Mouse (Mus musculus): ENCODE data around the gene Pik3r4. TPM values are rescaled to one million over a fixed set of nuclear protein-coding genes. Genes with fewer than 3 reads are reported as not detected.

Gene Pik3r4
- polyA plus RNA-seq, 1 experiment from 2014 or later = 20.9 TPM

DNA sequence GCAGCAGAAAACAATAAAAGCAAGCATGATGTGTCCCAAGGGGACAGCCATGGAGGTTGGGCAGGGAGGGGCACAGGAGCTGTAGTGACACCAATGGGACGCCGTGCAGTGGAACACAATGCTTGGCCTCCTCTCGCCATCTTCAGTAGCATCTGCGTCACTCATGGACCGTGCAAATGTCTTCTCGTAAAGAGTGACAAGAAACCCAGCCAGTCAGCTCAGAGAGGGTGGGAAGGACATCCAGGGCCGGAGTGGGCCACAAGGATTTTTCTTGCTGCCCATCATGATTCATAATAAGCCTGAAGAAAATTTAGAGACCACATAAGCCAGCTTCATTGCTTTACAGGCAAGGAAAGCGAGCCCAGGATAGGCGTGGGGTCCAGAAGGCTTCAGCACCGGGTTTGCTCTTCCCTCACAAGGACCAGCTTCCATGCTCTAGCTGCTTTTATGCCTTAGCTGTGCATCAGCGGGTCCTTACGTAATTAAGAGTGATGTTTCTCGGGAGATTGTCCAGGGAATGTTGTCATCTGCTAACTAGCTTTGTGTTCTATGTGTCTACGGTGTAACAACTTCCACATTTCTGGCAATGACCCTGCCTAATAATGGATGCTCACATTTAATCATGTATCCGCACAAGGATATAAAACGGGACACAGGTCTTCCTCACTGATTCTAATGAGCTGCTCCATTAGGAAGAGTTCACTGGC, 61.6 kb downstream of the Pik3r4 start:
- DNase-seq (no peak), ATAC-seq (ENCODE audit: low FRiP score, low TSS enrichment) (no peak)
- no peaks in the 10 kb centered on the region for H3K4me1 ChIP-seq (ENCODE audit: control insufficient read depth, insufficient read depth, low read length)
- H3K27me3 ChIP-seq (ENCODE audit: control insufficient read depth, insufficient read depth, low read length) = no peaks in the 10 kb centered on the region
- no peak overlapping the region for H3K4me2 ChIP-seq (ENCODE audit: low read length)
- H3K9me3 ChIP-seq (ENCODE audit: control insufficient read depth, low read length) = no peaks in the 10 kb centered on the region
- H3K4me3 ChIP-seq (replicated peaks; ENCODE audit: low read depth, low read length) = no peak overlapping the region
- WGBS = 85% methylated on average over 16 of the region's 16 CpGs
- H3K9ac ChIP-seq (replicated peaks; ENCODE audit: low read length) = no peak overlapping the region
- no peaks in the 10 kb centered on the region for H3K36me3 ChIP-seq (ENCODE audit: control insufficient read depth, insufficient read depth, low read length)
- H3K27ac ChIP-seq (replicated peaks; ENCODE audit: low read depth, low read length) = no peak overlapping the region

DNA sequence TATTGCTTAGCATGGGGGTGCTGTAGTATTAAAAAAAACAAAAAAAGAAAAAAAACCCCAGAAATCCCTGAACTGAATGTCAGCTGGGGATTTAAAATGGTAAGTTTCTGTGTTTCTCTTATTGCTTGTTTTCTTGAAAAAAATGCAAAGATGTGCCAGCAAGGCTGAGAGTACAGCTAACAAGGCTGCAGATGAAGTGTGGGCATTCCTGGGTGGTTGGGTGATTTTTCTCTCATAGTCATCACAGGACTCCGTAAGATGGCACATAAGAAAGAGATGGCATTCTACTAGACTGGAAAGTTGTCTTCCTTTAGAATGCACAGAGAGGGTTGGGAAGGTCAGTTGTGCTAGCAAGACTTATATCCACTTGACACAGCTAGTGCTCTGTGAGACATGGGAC, 62.2 kb downstream of the Pik3r4 start:
- no peak overlapping the region for H3K4me2 ChIP-seq (ENCODE audit: low read length)
- no peak for ATAC-seq (ENCODE audit: low FRiP score, low TSS enrichment)
- no peaks in the 10 kb centered on the region for H3K4me1 ChIP-seq (ENCODE audit: control insufficient read depth, insufficient read depth, low read length)
- H3K9ac ChIP-seq (replicated peaks; ENCODE audit: low read length) = no peak overlapping the region
- H3K36me3 ChIP-seq (ENCODE audit: control insufficient read depth, insufficient read depth, low read length) = no peaks in the 10 kb centered on the region
- H3K9me3 ChIP-seq (ENCODE audit: control insufficient read depth, low read length) = no peaks in the 10 kb centered on the region
- 97% methylated on average over 1 of the region's 1 CpGs for WGBS
- no peak overlapping the region for H3K4me3 ChIP-seq (replicated peaks; ENCODE audit: low read depth, low read length)
- H3K27ac ChIP-seq (replicated peaks; ENCODE audit: low read depth, low read length) = no peak overlapping the region
- H3K27me3 ChIP-seq (ENCODE audit: control insufficient read depth, insufficient read depth, low read length) = no peaks in the 10 kb centered on the region
- no peak for DNase-seq

DNA sequence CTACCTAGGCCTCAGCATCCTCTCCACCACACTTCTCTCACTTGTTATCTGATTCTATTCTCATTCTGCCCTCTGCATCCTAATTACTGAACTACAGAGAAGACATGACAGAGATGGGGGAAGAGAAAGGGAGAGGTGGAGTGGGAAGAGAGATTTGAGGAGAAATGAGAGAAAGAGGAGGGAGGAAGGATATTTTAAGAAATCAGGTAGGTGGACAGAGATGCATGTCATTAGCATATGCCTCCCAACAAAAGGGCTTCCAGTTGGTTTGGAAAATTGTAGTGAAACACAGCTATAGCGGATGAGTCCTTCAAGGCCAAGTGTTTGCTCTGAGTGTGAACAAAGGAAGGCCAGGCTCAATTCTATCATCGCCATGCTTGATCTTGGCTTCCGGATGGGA, 69.3 kb downstream of the Pik3r4 start:
- Histone ChIP-seq H3K4me1 (ENCODE audit: control insufficient read depth, insufficient read depth, low read length) (no peaks in the 10 kb centered on the region), H3K9me3 (ENCODE audit: control insufficient read depth, low read length) (no peaks in the 10 kb centered on the region), H3K27ac (replicated peaks; ENCODE audit: low read depth, low read length) (no peak overlapping the region), H3K4me2 (ENCODE audit: low read length) (no peak overlapping the region), H3K36me3 (ENCODE audit: control insufficient read depth, insufficient read depth, low read length) (no peaks in the 10 kb centered on the region), H3K4me3 (replicated peaks; ENCODE audit: low read depth, low read length) (no peak overlapping the region), H3K9ac (replicated peaks; ENCODE audit: low read length) (no peak overlapping the region), H3K27me3 (ENCODE audit: control insufficient read depth, insufficient read depth, low read length) (no peaks in the 10 kb centered on the region)
- DNase-seq (no peak), ATAC-seq (ENCODE audit: low FRiP score, low TSS enrichment) (no peak)
- 91% methylated on average over 3 of the region's 3 CpGs for WGBS

DNA sequence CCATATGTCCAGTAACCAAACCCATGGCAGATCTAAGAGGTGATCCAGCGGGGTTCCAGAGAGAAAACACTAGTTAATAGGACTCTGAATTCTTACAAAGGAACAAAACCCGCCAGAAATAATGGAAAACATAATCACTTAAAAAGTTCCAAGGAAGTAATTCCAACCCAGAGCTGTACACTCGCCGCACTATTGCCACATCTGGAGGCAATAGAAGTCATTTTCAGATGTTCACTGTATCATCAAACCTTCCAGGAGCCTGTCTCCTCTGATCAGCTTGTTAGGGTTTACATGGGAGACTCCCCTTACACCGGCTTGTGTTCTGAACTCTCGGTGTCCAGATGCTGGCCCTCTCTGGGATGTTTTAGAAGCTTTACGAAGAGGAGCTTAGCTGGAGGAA, 76.6 kb downstream of the Pik3r4 start:
- Histone ChIP-seq H3K4me2 (ENCODE audit: low read length) (no peak overlapping the region), H3K27me3 (ENCODE audit: control insufficient read depth, insufficient read depth, low read length) (no peaks in the 10 kb centered on the region), H3K9me3 (ENCODE audit: control insufficient read depth, low read length) (no peaks in the 10 kb centered on the region), H3K4me1 (ENCODE audit: control insufficient read depth, insufficient read depth, low read length) (no peaks in the 10 kb centered on the region), H3K27ac (replicated peaks; ENCODE audit: low read depth, low read length) (no peak overlapping the region), H3K9ac (replicated peaks; ENCODE audit: low read length) (no peak overlapping the region), H3K4me3 (replicated peaks; ENCODE audit: low read depth, low read length) (no peak overlapping the region), H3K36me3 (ENCODE audit: control insufficient read depth, insufficient read depth, low read length) (no peaks in the 10 kb centered on the region)
- no peak for ATAC-seq (ENCODE audit: low FRiP score, low TSS enrichment)
- WGBS = 89% methylated on average over 7 of the region's 7 CpGs
- no peak for DNase-seq

DNA sequence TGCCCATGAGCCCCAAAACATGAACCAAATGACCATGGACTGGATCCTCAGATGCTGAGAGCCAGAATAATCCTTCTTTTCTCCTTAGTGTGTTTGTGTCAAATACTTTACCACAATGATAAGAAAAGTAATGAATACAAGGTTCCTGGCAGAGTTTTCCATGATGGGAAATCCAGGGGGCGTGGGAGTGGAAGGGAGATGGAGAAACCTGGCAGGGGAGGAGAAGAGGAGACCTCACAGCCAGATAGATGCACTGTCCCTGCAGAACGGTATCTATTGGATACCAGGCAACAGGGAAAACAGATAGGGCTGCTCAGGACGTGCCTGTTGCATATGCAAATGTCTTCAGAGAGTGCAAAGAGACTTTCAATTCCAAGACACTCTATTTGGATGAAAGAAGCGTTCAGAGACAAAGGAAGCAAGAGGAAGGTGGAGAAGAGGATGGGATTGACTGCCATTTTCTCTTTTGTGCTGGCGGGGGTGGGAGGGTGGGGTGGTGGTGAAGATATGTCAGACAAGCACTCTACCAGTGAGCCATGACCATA, 77.1 kb downstream of the Pik3r4 start:
- Histone ChIP-seq H3K4me3 (replicated peaks; ENCODE audit: low read depth, low read length) (no peak overlapping the region), H3K27ac (replicated peaks; ENCODE audit: low read depth, low read length) (no peak overlapping the region), H3K9me3 (ENCODE audit: control insufficient read depth, low read length) (no peaks in the 10 kb centered on the region), H3K27me3 (ENCODE audit: control insufficient read depth, insufficient read depth, low read length) (no peaks in the 10 kb centered on the region), H3K9ac (replicated peaks; ENCODE audit: low read length) (no peak overlapping the region), H3K4me1 (ENCODE audit: control insufficient read depth, insufficient read depth, low read length) (no peaks in the 10 kb centered on the region), H3K4me2 (ENCODE audit: low read length) (no peak overlapping the region), H3K36me3 (ENCODE audit: control insufficient read depth, insufficient read depth, low read length) (no peaks in the 10 kb centered on the region)
- DNase-seq (no peak), ATAC-seq (ENCODE audit: low FRiP score, low TSS enrichment) (no peak)
- WGBS = 35% methylated on average over 5 of the region's 5 CpGs

DNA sequence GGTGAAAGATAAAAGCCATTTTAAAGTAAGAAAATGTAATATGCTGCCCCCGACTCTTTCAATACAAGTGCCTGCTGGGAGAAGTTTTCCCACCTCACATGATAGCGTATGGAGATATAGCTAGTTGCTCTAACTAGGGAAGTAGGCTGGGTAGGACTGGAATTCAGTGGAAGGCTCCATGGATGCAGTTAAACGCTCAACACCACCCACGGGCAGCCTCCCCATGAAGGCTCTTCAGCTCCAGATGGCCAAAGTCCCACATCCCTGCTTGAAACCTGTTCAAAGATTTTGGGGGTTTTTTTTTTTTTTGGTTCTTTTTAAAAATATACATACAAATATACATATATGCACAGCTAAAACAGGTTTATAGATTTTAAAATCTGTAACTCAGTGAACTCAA, 77.7 kb downstream of the Pik3r4 start:
- no peak overlapping the region for H3K9ac ChIP-seq (replicated peaks; ENCODE audit: low read length)
- no peaks in the 10 kb centered on the region for H3K9me3 ChIP-seq (ENCODE audit: control insufficient read depth, low read length)
- no peak overlapping the region for H3K4me2 ChIP-seq (ENCODE audit: low read length)
- DNase-seq (no peak), ATAC-seq (ENCODE audit: low FRiP score, low TSS enrichment) (no peak)
- 89% methylated on average over 4 of the region's 4 CpGs for WGBS
- no peaks in the 10 kb centered on the region for H3K36me3 ChIP-seq (ENCODE audit: control insufficient read depth, insufficient read depth, low read length)
- H3K4me3 ChIP-seq (replicated peaks; ENCODE audit: low read depth, low read length) = no peak overlapping the region
- no peaks in the 10 kb centered on the region for H3K4me1 ChIP-seq (ENCODE audit: control insufficient read depth, insufficient read depth, low read length)
- no peak overlapping the region for H3K27ac ChIP-seq (replicated peaks; ENCODE audit: low read depth, low read length)
- no peaks in the 10 kb centered on the region for H3K27me3 ChIP-seq (ENCODE audit: control insufficient read depth, insufficient read depth, low read length)

DNA sequence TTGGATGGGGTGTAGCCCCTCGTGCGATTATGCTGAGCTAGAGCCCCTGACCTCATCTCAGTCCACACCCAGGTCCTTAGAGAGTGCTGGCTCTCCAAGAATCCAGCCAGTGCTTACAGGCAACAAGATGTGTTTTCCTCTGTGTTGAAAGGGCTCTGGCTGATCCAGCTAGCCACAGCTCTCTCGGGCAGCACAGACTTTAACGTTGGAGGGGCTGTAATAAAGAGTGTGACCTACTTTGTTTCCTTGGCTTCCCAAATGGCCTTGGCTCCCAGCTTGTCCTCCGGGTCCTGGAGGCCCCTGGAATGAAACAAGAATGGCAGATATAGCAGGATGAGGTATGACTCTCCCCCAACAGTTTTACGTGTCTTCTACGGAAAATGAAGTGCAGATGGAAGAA, 89.2 kb downstream of the Pik3r4 start:
- WGBS = 82% methylated on average over 7 of the region's 7 CpGs
- no peak overlapping the region for H3K4me3 ChIP-seq (replicated peaks; ENCODE audit: low read depth, low read length)

DNA sequence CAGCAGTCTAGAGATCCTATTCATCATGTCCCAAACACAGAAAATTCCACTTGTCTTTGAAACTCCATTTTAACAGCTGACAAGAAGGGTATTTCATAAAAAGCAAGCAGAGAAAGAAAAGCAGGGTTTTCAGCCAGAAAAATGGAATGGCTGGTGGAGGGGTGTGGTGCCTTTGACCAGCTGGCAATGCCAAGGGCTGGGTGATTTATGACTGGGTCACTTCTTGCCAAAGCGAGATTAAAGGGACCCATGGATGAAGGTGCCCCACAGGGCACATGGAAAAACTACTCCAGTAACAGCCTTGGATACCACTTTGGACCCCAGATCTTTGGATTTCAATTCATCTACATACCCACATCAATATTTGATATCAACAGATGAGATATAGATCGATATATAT, 91.9 kb downstream of the Pik3r4 start:
- Histone ChIP-seq H3K9ac (replicated peaks; ENCODE audit: low read length) (no peak overlapping the region), H3K4me3 (replicated peaks; ENCODE audit: low read depth, low read length) (no peak overlapping the region), H3K36me3 (ENCODE audit: control insufficient read depth, insufficient read depth, low read length) (no peaks in the 10 kb centered on the region), H3K27ac (replicated peaks; ENCODE audit: low read depth, low read length) (no peak overlapping the region), H3K27me3 (ENCODE audit: control insufficient read depth, insufficient read depth, low read length) (no peaks in the 10 kb centered on the region), H3K4me1 (ENCODE audit: control insufficient read depth, insufficient read depth, low read length) (no peaks in the 10 kb centered on the region), H3K9me3 (ENCODE audit: control insufficient read depth, low read length) (no peaks in the 10 kb centered on the region), H3K4me2 (ENCODE audit: low read length) (no peak overlapping the region)
- WGBS = 87% methylated on average over 2 of the region's 2 CpGs
- ATAC-seq (ENCODE audit: low FRiP score, low TSS enrichment) (no peak), DNase-seq (no peak)

More for the DNA sequence above, 89.2 kb downstream of the Pik3r4 start:
- ATAC-seq (ENCODE audit: low FRiP score, low TSS enrichment) (no peak), DNase-seq (no peak)
- Histone ChIP-seq H3K27ac (replicated peaks; ENCODE audit: low read depth, low read length) (no peak overlapping the region), H3K9me3 (ENCODE audit: control insufficient read depth, low read length) (no peaks in the 10 kb centered on the region), H3K4me1 (ENCODE audit: control insufficient read depth, insufficient read depth, low read length) (no peaks in the 10 kb centered on the region), H3K9ac (replicated peaks; ENCODE audit: low read length) (no peak overlapping the region), H3K4me2 (ENCODE audit: low read length) (no peak overlapping the region), H3K27me3 (ENCODE audit: control insufficient read depth, insufficient read depth, low read length) (no peaks in the 10 kb centered on the region), H3K36me3 (ENCODE audit: control insufficient read depth, insufficient read depth, low read length) (no peaks in the 10 kb centered on the region)

DNA sequence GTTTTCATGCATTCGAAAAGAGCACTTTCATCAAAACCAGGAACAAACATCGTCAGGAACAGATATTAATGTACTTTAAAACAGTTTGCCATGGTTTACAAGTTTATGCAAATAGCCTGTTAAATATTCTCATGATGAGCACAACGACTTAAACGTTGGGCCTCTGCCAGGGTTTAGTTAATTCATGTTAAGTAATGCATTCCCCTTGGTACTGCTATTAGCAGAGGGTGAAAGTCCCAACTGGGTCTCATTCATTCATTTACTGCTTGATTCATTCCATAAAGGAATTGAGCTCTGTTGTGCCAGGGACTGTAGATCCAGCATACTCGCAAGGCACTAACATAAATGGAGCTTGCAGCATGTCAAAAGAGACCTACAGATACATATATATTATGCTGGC, 92.4 kb downstream of the Pik3r4 start:
- no peaks in the 10 kb centered on the region for H3K27me3 ChIP-seq (ENCODE audit: control insufficient read depth, insufficient read depth, low read length)
- H3K4me2 ChIP-seq (ENCODE audit: low read length) = no peak overlapping the region
- no peaks in the 10 kb centered on the region for H3K36me3 ChIP-seq (ENCODE audit: control insufficient read depth, insufficient read depth, low read length)
- ATAC-seq (ENCODE audit: low FRiP score, low TSS enrichment) = no peak
- WGBS = 63% methylated on average over 5 of the region's 5 CpGs
- H3K9me3 ChIP-seq (ENCODE audit: control insufficient read depth, low read length) = no peaks in the 10 kb centered on the region
- peak; percentile 45 for DNase-seq
- H3K9ac ChIP-seq (replicated peaks; ENCODE audit: low read length) = no peak overlapping the region
- H3K4me1 ChIP-seq (ENCODE audit: control insufficient read depth, insufficient read depth, low read length) = no peaks in the 10 kb centered on the region
- H3K4me3 ChIP-seq (replicated peaks; ENCODE audit: low read depth, low read length) = no peak overlapping the region
- no peak overlapping the region for H3K27ac ChIP-seq (replicated peaks; ENCODE audit: low read depth, low read length)
